Mouse (Mus musculus) limb, embryonic 12.5 days (tissue): ENCODE measurements at regions not wholly inside any gene's neighbourhood (a gene's known extent, or its start where the extent isn't known, plus 50 kb on each side); places are given as distances from the start of the nearest gene placed in this dataset.

Experiments used
- ATAC-seq: fragments of 200-750 bp; cut with Nextera tagmentation; 2 replicates; pipeline ENCODE4 v1.8.0; 2017; ENCODE audit warnings: low read depth, moderate TSS enrichment; ENCODE audit not compliant: insufficient number of reproducible peaks, insufficient read depth, low FRiP score, low TSS enrichment
- H3K27ac ChIP-seq: fragments of 300-500 bp; sonication (generic); 2 replicates; pipeline ENCODE4 v1.5.1; 2016; ENCODE audit warnings: mild to moderate bottlenecking, moderate library complexity
- H3K27me3 ChIP-seq: fragments of 300-500 bp; sonication (generic); 2 replicates; pipeline ENCODE4 v1.6.1; 2016; ENCODE audit warnings: mild to moderate bottlenecking, moderate library complexity
- H3K36me3 ChIP-seq: fragments of 300-500 bp; sonication (generic); 2 replicates; pipeline ENCODE4 v1.6.1; 2016; ENCODE audit warnings: mild to moderate bottlenecking, moderate library complexity
- H3K4me1 ChIP-seq: fragments of 300-500 bp; sonication (generic); replicated peaks from 2 replicates; pipeline ENCODE4 v1.6.1; 2016
- H3K4me2 ChIP-seq: fragments of 300-500 bp; sonication (generic); 2 replicates; pipeline ENCODE4 v1.6.1; 2016; ENCODE audit warnings: mild to moderate bottlenecking, moderate library complexity
- H3K4me3 ChIP-seq: fragments of 300-500 bp; sonication (generic); replicated peaks from 2 replicates; pipeline ENCODE4 v1.5.1; 2016; ENCODE audit warnings: mild to moderate bottlenecking
- H3K9ac ChIP-seq: fragments of 300-500 bp; sonication (generic); replicated peaks from 2 replicates; pipeline ENCODE4 v1.6.1; 2016; ENCODE audit warnings: mild to moderate bottlenecking, moderate library complexity
- H3K9me3 ChIP-seq: fragments of 300-500 bp; sonication (generic); 2 replicates; pipeline ENCODE4 v1.6.1; 2016; ENCODE audit warnings: mild to moderate bottlenecking, moderate library complexity
- WGBS: fragments of 180-500 bp; shearing (Covaris S2); methylation state at CpG from one replicate; pipeline ENCODE4 v1.1.7; 2016; 5-methylcytosine and 5-hydroxymethylcytosine counted together

- H3K4me1 ChIP-seq: no peaks in the 10 kb centered on the region
- no peaks in the 10 kb centered on the region for H3K36me3 ChIP-seq
- no peak overlapping the region for H3K27ac ChIP-seq
- H3K9ac ChIP-seq: no peak overlapping the region
- H3K9me3 ChIP-seq: no peaks in the 10 kb centered on the region
- no peak overlapping the region for H3K4me3 ChIP-seq
- ATAC-seq: no peak
- WGBS: 85% methylated on average over 9 of the region's 9 CpGs
- H3K4me2 ChIP-seq: no peak overlapping the region
- H3K27me3 ChIP-seq: no peaks in the 10 kb centered on the region
These were observed 78.6 kb downstream of the A830031A19Rik start for GRCm38 (mm10) chr11:23996250-23996649.

- Histone ChIP-seq H3K27ac (no peak overlapping the region), H3K4me1 (no peaks in the 10 kb centered on the region), H3K4me3 (no peak overlapping the region), H3K4me2 (no peak overlapping the region), H3K9ac (no peak overlapping the region), H3K36me3 (no peaks in the 10 kb centered on the region), H3K9me3 (no peaks in the 10 kb centered on the region), H3K27me3 (no peaks in the 10 kb centered on the region)
- ATAC-seq: no peak
These were observed 80.7 kb downstream of the A830031A19Rik start for GRCm38 (mm10) chr11:23994160-23994559.

- Histone ChIP-seq H3K4me3 (no peak overlapping the region), H3K4me2 (no peak overlapping the region), H3K27ac (no peak overlapping the region), H3K27me3 (no peaks in the 10 kb centered on the region), H3K4me1 (no peaks in the 10 kb centered on the region), H3K9me3 (no peaks in the 10 kb centered on the region), H3K36me3 (no peaks in the 10 kb centered on the region), H3K9ac (no peak overlapping the region)
- WGBS: 56% methylated on average over 7 of the region's 7 CpGs
- ATAC-seq: no peak
These were observed 87.1 kb downstream of the A830031A19Rik start for GRCm38 (mm10) chr11:23987532-23988450.

- Histone ChIP-seq H3K4me3 (no peak overlapping the region), H3K27me3 (no peaks in the 10 kb centered on the region), H3K9me3 (no peaks in the 10 kb centered on the region), H3K27ac (no peak overlapping the region), H3K4me1 (no peaks in the 10 kb centered on the region), H3K9ac (no peak overlapping the region), H3K36me3 (no peaks in the 10 kb centered on the region), H3K4me2 (no peak overlapping the region)
- whole genome bisulfite sequencing: 82% methylated on average over 3 of the region's 3 CpGs
- no peak for ATAC-seq
These were observed 89.6 kb downstream of the A830031A19Rik start for GRCm38 (mm10) chr11:23985231-23985630.

GRCm38 (mm10) chr11:23979332-23979731, 84.3 kb upstream of the Papolg start:
- WGBS: 11% methylated on average over 5 of the region's 5 CpGs
- Histone ChIP-seq H3K9me3 (no peaks in the 10 kb centered on the region), H3K9ac (no peak overlapping the region), H3K4me1 (no peaks in the 10 kb centered on the region), H3K27me3 (no peaks in the 10 kb centered on the region), H3K27ac (no peak overlapping the region), H3K4me2 (no peak overlapping the region), H3K36me3 (no peaks in the 10 kb centered on the region), H3K4me3 (no peak overlapping the region)
- ATAC-seq: peak; percentile 78

GRCm38 (mm10) chr11:23978300-23978699, 83.2 kb upstream of the Papolg start:
- H3K9ac ChIP-seq: no peak overlapping the region
- no peaks in the 10 kb centered on the region for H3K27me3 ChIP-seq
- no peak overlapping the region for H3K4me3 ChIP-seq
- no peak for ATAC-seq
- H3K36me3 ChIP-seq: no peaks in the 10 kb centered on the region
- H3K4me2 ChIP-seq: no peak overlapping the region
- 76% methylated on average over 5 of the region's 5 CpGs for WGBS
- no peaks in the 10 kb centered on the region for H3K4me1 ChIP-seq
- H3K27ac ChIP-seq: no peak overlapping the region
- H3K9me3 ChIP-seq: no peaks in the 10 kb centered on the region

GRCm38 (mm10) chr11:23977096-23977495, 82.0 kb upstream of the Papolg start:
- whole genome bisulfite sequencing: 82% methylated on average over 8 of the region's 8 CpGs
- Histone ChIP-seq H3K4me1 (no peaks in the 10 kb centered on the region), H3K9me3 (no peaks in the 10 kb centered on the region), H3K36me3 (no peaks in the 10 kb centered on the region), H3K4me2 (no peak overlapping the region), H3K4me3 (no peak overlapping the region), H3K27me3 (no peaks in the 10 kb centered on the region), H3K27ac (no peak overlapping the region), H3K9ac (no peak overlapping the region)
- ATAC-seq: no peak

- Histone ChIP-seq H3K4me3 (no peak overlapping the region), H3K9me3 (no peaks in the 10 kb centered on the region), H3K27me3 (peaks cover 7% of the 10 kb centered on the region), H3K4me1 (no peaks in the 10 kb centered on the region), H3K4me2 (no peak overlapping the region), H3K27ac (no peak overlapping the region), H3K9ac (0 out of 2 replicates have a peak overlapping the region, but pooled peaks have one; percentile 14), H3K36me3 (no peaks in the 10 kb centered on the region)
- 3% methylated on average over 4 of the region's 4 CpGs for WGBS
- no peak for ATAC-seq
These were observed 59.3 kb upstream of the Papolg start for GRCm38 (mm10) chr11:23954323-23954722.

- Histone ChIP-seq H3K4me1 (no peaks in the 10 kb centered on the region), H3K9ac (no peak overlapping the region), H3K36me3 (no peaks in the 10 kb centered on the region), H3K9me3 (no peaks in the 10 kb centered on the region), H3K4me3 (no peak overlapping the region), H3K27me3 (no peaks in the 10 kb centered on the region), H3K4me2 (no peak overlapping the region), H3K27ac (no peak overlapping the region)
- ATAC-seq: no peak
These were observed 50.9 kb upstream of the Papolg start for GRCm38 (mm10) chr11:23945966-23946365.
